Mouse (Mus musculus): ENCODE results near the gene Sec24c. TPM values are rescaled to one million over a fixed set of nuclear protein-coding genes. Genes with fewer than 3 reads are reported as not detected.

Gene Sec24c
- 100 to 1,000 TPM; 129 to 175 TPM for total RNA-seq (2023)

DNA sequence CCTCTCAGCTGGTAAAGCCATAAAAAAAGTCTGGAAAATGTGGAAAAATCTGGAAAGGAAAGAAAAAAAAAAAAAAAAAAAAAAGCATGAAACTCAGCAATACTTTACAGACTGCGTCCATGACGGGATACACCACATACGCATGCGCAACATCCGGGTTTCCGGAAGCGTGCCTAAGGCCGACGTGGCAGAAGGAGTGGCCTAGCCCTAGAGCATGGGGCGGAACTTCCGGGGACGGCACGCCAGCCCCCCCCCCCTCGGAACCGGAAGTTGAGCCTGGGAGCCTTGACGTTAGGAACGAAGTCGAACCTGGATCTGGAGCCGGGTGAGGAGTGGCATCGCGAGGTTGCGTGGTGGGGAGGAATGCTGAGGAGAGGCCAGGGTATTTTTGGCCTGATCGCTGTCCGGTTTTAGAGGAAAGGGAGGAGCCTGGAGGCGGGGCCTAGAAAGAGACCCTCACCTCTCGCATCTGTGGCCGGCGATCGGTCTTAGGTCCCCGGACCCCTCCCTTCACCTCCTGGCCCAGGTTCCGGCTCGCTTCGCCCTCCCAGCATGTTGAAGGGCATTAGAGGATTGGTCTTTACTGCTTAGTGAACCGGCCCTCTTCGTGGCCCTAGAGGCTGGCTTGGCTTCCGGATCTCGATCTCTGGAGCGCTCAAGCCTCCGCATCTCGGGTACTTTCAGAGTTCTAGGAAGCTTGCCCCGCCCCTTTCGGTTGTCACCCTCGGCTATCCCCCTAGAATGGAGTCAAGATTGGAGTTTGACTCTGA lies at the start of gene Sec24c:
Sec24c (plus strand) TSS at position 245 of the 770 bp plus-strand sequence.

DNA sequence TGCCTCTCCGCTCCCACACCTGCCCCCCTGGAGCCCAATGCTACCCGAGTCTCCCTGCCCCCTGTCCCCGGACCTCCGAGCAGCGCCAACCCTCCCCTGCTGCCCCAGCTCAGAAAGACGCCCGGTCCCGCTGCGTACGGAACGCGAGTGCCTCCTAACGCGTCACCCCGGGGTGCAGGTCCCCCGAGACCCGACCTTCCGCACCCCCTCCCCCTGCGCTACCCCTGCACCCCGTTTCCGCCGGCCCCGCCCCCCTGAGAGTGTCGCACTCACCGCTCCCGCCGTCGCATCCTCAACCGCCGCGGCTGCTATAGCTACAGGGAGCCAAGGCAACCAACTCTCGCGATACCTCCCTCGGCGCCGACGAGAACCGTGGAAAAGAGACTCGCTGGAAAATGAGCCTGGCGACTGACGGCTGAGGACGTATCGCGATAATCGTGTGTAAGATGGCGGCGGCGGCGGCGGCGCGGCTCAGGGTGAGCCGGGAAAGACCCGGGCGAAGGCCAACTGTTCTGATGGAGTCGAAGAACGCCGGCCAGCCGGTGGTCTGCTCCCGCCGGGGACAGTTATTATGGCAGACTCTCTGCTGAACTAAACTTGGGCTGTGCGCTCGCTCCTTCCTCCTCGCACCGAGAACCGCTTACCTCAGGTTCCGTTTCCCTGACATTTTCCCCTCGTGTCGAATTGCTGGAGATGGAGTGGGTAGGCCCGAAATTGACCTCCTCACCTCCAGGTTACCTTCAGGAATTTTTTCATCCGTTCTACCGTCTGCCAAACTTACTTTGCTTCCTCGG lies 33.3 kb upstream of the Sec24c start, which contains the start of gene Usp54:
Usp54 (minus strand) TSS at position 420 of the 794 bp plus-strand sequence.

DNA sequence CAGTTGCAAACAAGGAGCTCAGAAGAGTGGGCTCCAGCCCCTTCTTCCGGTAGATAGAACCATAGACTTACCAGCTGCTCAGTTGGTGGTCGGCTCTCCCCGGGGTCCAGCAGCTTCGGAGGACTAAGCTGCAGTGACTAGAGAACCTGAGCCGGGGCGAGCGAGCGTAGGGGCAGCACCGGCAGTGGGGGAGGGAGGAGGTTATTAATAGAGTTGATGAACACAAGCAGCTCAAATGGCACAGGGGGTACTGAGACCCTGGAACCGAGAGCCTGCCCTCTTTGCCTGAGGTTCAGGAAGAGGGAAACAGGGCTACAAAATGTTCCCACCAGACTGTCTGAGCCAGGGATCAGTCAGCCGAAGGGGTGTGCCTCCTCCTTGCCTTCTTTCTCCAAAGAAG lies 17.7 kb upstream of the Sec24c start, which contains the start of gene Myoz1:
Myoz1 (minus strand) TSS at position 180 of the 400 bp plus-strand sequence.

DNA sequence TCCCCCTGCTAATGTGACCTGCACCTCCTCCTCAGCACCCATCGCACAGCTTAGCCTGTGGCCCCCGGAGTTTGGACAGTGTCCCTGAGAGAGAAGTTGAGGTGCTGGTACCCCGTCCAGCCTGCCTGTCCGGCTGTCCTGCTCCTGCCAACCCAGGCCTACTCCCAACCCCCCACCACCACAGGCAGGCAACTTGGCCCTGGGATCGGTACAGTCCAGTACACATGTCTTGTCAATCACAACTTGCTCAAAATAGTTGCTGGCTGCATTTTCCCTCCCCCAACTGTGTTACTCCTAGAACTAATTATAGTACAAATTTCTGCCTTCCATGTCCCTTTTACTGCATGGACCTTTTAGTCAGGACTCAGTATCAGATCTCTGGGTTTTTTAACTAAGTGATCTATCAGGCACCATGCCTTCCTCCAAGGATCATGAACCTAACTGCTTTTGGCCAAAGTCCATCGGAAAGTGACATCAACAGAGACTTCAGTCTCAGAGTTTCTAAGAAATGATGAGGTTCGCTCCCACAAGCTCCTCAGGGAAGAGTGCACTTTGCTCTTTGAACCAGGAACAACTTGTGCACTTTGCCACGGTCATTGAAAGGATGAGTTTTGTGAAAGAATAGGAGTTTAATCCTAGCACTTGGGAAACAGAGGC lies 5.8 kb upstream of the Sec24c start, which contains the start of gene Synpo2l:
Synpo2l (minus strand) TSS at position 201 of the 657 bp plus-strand sequence.

DNA sequence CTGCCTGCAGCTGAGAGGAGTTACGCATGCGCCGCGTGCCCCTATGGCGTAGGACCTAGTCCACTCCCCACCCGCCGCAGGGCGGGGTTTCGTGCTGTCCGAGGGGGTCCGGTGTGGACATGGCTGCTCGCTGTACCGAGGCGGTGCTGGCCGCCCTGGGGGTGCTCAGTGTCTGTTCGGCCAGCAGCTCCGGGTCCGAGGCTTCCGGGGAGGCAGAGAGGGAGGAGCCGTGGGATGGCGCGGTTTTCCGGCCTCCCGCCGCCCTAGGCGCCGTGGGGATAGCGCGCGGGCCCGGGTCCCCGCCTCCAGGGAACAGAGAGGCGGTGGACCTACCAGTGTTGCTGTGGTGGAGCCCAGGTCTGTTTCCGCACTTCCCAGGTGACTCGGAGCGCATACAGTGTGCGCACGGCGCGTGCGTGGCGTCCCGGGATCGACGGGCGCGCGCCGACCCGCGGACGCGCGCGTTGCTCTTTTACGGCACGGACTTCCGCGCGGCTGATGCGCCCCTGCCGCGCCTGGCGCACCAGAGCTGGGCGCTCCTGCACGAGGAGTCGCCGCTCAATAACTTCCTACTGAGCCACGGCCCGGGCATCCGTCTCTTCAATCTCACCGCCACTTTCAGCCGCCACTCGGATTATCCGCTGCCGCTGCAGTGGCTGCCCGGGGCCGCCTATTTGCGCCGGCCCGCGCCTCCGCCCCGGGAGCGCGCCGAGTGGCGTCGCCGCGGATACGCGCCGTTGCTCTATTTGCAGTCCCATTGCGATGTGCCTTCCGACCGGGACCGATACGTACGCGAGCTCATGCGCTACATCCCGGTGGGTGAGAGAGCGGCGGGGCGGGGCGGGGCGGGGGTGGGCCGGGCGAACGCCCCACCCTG lies 21.0 kb downstream of the Sec24c start, which contains the start of gene Fut11:
Fut11 (plus strand) TSS at position 85 of the 877 bp plus-strand sequence.

DNA sequence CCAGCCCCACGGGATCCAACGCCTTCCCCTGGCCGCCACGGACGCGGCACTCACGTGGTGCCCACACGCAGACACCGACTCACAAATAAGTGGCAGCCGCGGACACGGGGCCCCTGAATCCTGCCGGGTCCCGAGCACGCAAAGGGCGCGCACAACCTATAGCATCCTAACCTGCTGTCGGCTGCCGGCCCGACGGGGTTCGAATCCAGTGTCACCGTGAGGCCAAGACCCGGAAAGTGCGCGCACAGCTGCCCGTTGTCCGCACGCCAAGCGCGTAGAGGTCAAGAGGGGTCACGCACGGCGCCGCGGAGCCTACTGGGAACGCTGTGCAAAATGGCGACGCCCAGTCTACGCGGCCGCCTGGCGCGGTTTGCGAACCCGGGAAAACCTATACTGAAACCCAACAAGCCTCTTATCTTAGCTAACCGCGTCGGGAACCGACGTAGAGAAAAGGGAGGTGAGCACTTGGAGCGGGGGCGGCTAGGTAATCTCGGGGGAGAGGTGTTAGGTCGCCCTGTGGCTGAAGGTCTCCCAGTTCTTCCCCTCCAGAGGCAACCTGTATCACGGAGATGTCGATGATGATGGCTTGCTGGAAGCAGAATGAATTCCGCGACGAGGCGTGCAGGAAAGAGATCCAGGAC lies 28.8 kb downstream of the Sec24c start, which contains the start of gene Chchd1:
Chchd1 (plus strand) TSS at position 266 of the 641 bp plus-strand sequence.

DNA sequence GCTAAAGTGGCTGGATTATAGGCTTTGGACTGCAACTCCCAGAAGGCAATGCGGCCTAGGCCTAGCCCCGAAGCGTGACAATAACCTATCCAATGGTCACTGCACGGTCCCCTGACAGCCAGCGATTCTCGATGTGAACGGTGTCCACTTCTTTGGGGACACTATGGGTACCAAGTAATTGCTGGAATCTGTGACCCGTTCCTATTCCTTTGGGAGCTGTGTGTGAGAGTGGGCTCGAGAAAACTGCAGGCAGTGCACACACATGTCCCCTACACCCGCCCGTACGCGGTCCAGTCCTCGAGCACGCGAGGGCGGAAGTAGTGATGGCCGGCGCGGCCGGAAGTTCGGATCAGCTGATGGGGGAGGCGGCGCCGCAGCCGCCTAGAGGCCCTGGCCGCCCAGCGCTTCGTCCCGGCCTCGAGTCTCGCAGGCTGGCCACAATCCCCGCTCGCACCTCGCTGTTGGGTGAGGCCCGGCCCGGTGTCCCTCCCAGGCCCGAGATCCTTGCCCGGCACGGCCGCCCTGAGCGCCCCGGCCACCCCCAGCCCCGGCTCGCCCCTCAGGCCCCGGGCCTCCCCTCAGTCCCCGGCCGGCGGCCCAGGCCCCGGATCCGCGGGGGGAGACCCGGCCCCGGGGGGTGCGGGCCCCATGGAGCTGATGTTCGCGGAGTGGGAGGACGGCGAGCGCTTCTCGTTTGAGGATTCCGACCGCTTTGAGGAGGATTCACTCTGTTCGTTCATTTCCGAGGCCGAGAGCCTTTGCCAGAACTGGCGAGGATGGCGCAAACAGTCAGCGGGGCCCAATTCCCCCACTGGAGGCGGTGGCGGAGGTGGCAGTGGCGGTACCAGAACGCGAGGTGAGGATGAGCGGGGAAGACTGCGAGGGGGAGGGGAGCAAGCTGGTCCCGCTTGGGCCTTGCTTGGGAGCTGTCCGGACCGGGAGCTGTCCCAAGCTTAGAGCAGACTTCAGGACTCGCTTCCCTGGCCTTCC lies 33.4 kb downstream of the Sec24c start, which contains the start of gene Zswim8:
Zswim8 (plus strand) TSS at position 352 of the 990 bp plus-strand sequence.

DNA sequence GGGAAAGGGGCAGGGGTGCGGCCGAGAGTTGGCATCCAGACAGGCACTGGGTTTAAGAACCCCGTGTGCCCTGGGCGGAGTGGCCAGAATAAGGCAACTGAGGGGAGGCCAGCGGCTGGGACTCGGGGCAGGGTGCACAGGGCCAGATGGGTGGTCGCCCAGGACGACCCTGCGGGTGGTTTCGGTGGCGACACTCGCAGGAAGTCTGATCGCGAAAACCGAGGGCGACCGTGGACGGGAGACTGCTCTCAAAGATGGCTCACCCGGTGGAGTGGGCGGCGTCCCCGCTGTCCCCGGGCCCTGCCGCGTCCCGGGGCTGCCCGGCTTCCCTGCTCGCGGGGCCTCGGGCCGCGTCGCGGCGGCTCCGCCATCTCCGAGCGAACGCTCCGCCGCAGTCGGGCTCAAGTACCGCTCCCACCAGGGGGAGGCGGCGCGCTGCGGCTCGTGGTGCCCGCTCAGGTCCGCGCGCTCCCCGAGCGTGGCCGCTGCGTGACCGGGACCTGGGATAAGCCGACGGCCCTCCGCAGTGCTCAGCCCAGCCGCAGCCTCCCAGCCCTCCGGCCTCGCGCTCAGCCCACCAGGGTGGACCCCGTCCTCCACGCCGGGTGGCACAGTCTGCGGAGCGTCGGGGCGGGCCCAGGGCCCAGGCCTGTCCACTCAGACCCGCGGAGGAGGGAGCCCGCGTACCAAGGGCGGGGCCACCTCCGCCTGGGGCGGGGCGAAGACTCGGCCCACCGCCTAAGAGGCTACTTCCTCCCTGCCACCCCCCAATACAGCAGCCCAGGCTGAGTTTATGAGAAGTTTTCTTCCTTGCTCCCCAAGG lies 60.1 kb downstream of the Sec24c start, which contains the start of gene Ndst2:
Ndst2 (minus strand) TSS at position 611 of the 823 bp plus-strand sequence.

Other genes starting within 250 kb of the Sec24c start
- gene Cfap70, start 222.1 kb upstream of the Sec24c start, total RNA-seq (2023), result not detected
- 10 to 100 TPM; 50.6 to 61.4 TPM for gene Anxa7, start 194.2 kb upstream of the Sec24c start, total RNA-seq (2023)
- 1 to 10 TPM; 2.6 to 2.8 TPM for gene Mss51, start 177.4 kb upstream of the Sec24c start, total RNA-seq (2023)
- 10 to 100 TPM; 52.7 to 53.5 TPM for gene Ppp3cb, start 127.7 kb upstream of the Sec24c start, total RNA-seq (2023)
- gene Usp54, start 33.2 kb upstream of the Sec24c start, total RNA-seq (2023), result 1 to 10 TPM; 2.1 to 2.6 TPM
- under 1 TPM; 0.40 to 0.42 TPM for gene Myoz1, start 17.8 kb upstream of the Sec24c start, total RNA-seq (2023)
- not detected for gene Synpo2l, start 6.0 kb upstream of the Sec24c start, total RNA-seq (2023)
- gene Fut11, start 20.7 kb downstream of the Sec24c start, total RNA-seq (2023), result 1 to 10 TPM; 4.9 TPM
- 10 to 100 TPM; 19.2 to 24.1 TPM for gene Chchd1, start 28.7 kb downstream of the Sec24c start, total RNA-seq (2023)
- 100 to 1,000 TPM; 103 to 108 TPM for gene Zswim8, start 33.2 kb downstream of the Sec24c start, total RNA-seq (2023)
- gene Ndst2, start 60.3 kb downstream of the Sec24c start, total RNA-seq (2023), result 10 to 100 TPM; 37.6 to 47.6 TPM
- gene Camk2g, start 119.8 kb downstream of the Sec24c start, total RNA-seq (2023), result 10 to 100 TPM; 55.2 to 58.4 TPM
- gene Plau, start 162.4 kb downstream of the Sec24c start, total RNA-seq (2023), result 10 to 100 TPM; 28.2 to 28.4 TPM

Data from neutrophil, adult 59 days (primary cell).